Mouse (Mus musculus) heart, embryonic 16.5 days (tissue): ENCODE measurements at regions not wholly inside any gene's neighbourhood (a gene's known extent, or its start where the extent isn't known, plus 50 kb on each side); places are given as distances from the start of the nearest gene placed in this dataset.

Experiments
- ATAC-seq: fragments of 200-750 bp; cut with Nextera tagmentation; replicated peaks from 2 replicates; pipeline ENCODE4 v1.8.0; 2017; ENCODE audit warnings: moderate number of reproducible peaks; ENCODE audit not compliant: insufficient read depth, low FRiP score; ENCODE audit errors: extremely low read depth
- H3K27ac ChIP-seq: fragments of 300-500 bp; sonication (generic); 2 replicates; pipeline ENCODE4 v1.5.1; 2014; ENCODE audit warnings: mild to moderate bottlenecking, low read length, control low read depth, moderate library complexity
- H3K27me3 ChIP-seq: fragments of 300-500 bp; sonication (generic); 2 replicates; pipeline ENCODE4 v1.6.1; 2014; ENCODE audit warnings: low read length, mixed read lengths; ENCODE audit not compliant: control insufficient read depth, insufficient read depth
- H3K36me3 ChIP-seq: fragments of 300-500 bp; sonication (generic); 2 replicates; pipeline ENCODE4 v1.6.1; 2014; ENCODE audit not compliant: control insufficient read depth, insufficient read depth
- H3K4me1 ChIP-seq: fragments of 300-500 bp; sonication (generic); 2 replicates; pipeline ENCODE4 v1.6.1; 2014; ENCODE audit warnings: low read length, mixed read lengths; ENCODE audit not compliant: control insufficient read depth, insufficient read depth
- H3K4me2 ChIP-seq: fragments of 300-500 bp; sonication (generic); 2 replicates; pipeline ENCODE4 v1.6.1; 2014; ENCODE audit warnings: low read depth, mild to moderate bottlenecking, control low read depth, low read length
- H3K4me3 ChIP-seq: fragments of 300-500 bp; sonication (generic); 2 replicates; pipeline ENCODE4 v1.5.1; 2014; ENCODE audit warnings: mild to moderate bottlenecking, control low read depth, low read length
- H3K9ac ChIP-seq: fragments of 300-500 bp; sonication (generic); 2 replicates; pipeline ENCODE4 v1.6.1; 2014; ENCODE audit warnings: low read length, control low read depth
- H3K9me3 ChIP-seq: fragments of 300-500 bp; sonication (generic); replicated peaks from 2 replicates; pipeline ENCODE4 v1.6.1; 2016; ENCODE audit warnings: low read length; ENCODE audit not compliant: control insufficient read depth
- WGBS: fragments of 180-500 bp; shearing (Covaris S2); extraction: QIAGEN DNeasy Blood & Tissue Kit; methylation state at CpG from one replicate; pipeline ENCODE4 v1.1.7; 2014; 5-methylcytosine and 5-hydroxymethylcytosine counted together

DNA sequence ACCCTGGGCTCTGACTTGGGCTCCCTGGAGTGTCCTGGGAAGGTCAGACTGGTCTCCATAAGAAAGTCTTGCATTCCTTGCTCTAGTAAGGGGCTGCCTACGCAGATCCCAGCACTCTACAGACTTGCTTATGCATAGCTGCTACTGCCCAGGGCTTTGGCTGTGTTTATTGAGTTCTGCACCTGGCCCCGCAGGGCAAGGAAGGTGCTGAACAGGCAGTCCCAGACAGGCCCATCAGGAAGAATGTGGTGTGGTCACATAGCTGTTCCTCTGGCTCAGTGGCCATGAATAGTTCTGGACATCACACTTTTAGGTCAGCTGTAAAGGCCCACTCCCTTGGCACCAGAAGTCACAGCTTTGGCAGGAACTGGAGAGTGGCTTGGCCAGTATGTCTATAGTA, 70.6 kb downstream of the Cryaa start:
- ATAC-seq = no peak
- 0 out of 2 replicates have a peak overlapping the region, but pooled peaks have one; percentile 35 for H3K9ac ChIP-seq
- H3K27me3 ChIP-seq = no peaks in the 10 kb centered on the region
- WGBS = 74% methylated on average over 2 of the region's 2 CpGs
- peak overlapping the region; percentile 98 for H3K27ac ChIP-seq
- no peaks in the 10 kb centered on the region for H3K9me3 ChIP-seq
- no peaks in the 10 kb centered on the region for H3K36me3 ChIP-seq
- H3K4me3 ChIP-seq = no peak overlapping the region
- H3K4me1 ChIP-seq = peaks cover 30% of the 10 kb centered on the region
- no peak overlapping the region for H3K4me2 ChIP-seq

DNA sequence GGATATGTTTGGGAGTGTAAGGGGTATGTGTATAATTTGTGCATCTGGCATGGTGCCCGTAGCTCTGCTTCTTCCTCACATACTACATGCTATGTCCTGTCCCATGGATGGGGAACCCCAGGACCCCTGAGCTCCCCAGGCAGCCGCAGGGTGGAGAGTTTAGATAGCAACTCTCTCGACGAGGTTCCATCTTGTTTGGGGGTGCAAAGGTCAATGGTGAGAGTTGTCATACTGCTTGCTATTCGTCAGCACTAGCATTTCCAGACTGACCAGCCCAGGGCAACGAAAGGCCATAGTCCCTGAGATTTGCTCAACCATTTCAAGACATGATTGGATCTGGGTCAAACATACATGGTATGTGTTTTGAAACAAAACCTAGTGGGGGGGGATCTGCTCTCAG, 71.4 kb downstream of the Cryaa start:
- H3K27me3 ChIP-seq = no peaks in the 10 kb centered on the region
- no peak overlapping the region for H3K27ac ChIP-seq
- H3K4me3 ChIP-seq = no peak overlapping the region
- 74% methylated on average over 6 of the region's 6 CpGs for WGBS
- no peak overlapping the region for H3K4me2 ChIP-seq
- peaks cover 30% of the 10 kb centered on the region for H3K4me1 ChIP-seq
- H3K9me3 ChIP-seq = no peaks in the 10 kb centered on the region
- H3K36me3 ChIP-seq = no peaks in the 10 kb centered on the region
- ATAC-seq = no peak
- no peak overlapping the region for H3K9ac ChIP-seq

DNA sequence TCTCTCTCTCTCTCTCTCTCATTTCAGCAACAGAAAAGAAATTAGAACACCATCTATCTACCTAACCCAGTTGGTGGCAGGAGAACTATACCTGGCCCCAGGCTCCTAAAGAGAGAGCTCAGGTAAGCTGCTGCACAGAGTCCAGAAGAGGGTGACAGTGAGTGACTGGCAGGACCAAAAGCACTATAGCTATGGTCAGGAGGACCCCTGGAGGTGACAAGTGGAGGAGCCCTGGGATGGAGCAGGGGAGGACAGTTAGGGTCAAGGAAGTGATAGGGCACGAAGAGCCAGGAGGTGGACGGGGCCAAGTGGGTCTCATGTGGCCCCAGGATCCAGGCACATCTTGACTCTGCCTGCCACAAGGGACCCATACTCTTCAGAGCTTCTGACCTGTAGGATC, 73.7 kb downstream of the Cryaa start:
- no peaks in the 10 kb centered on the region for H3K27me3 ChIP-seq
- no peaks in the 10 kb centered on the region for H3K9me3 ChIP-seq
- no peak overlapping the region for H3K4me2 ChIP-seq
- no peak overlapping the region for H3K9ac ChIP-seq
- H3K36me3 ChIP-seq = no peaks in the 10 kb centered on the region
- 64% methylated on average over 2 of the region's 2 CpGs for WGBS
- no peak overlapping the region for H3K4me3 ChIP-seq
- no peak overlapping the region for H3K27ac ChIP-seq
- no peak for ATAC-seq
- peaks cover 24% of the 10 kb centered on the region for H3K4me1 ChIP-seq

DNA sequence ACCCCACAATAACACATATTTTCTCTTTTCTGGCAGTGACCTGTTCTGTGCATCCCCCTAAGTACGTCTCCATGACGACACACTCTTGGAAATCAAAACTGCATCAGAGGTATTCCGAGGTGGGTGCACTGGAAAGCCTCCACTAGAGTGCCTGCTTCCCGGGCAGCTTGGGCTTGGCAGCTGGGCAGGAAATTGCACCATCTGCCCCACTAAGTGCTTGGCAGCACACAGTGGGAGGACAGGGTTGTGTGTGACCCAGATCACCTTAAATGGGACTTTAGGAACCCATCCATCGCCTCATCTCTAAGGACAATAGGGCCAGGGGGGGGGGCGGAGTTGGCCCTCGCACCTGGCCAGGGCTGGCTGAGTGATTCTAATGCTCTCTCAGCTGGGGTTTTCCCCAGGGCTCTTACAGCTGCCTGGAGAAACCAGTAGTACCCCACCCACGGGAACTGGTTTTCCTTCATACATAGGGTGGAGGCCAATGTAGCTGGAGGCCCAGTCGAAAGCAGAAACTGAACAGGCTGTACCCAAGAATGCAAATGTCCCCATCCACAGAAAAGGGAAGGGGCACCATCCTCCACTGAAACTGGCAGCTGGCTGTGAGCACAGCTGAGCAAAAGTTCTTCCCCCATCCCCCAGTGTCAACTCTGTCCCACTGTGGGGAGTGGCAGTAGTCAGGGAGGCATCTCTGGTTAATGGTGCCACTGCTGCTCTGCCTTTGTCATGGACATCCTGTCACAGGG, 75.7 kb downstream of the Cryaa start:
- H3K4me1 ChIP-seq = peaks cover 3% of the 10 kb centered on the region; the same call in 1 of the 2 replicates
- no peaks in the 10 kb centered on the region for H3K27me3 ChIP-seq
- ATAC-seq = no peak
- H3K27ac ChIP-seq = no peak overlapping the region
- no peak overlapping the region for H3K4me2 ChIP-seq
- H3K4me3 ChIP-seq = no peak overlapping the region
- no peaks in the 10 kb centered on the region for H3K36me3 ChIP-seq
- 72% methylated on average over 9 of the region's 9 CpGs for WGBS
- H3K9me3 ChIP-seq = no peaks in the 10 kb centered on the region
- no peak overlapping the region for H3K9ac ChIP-seq

DNA sequence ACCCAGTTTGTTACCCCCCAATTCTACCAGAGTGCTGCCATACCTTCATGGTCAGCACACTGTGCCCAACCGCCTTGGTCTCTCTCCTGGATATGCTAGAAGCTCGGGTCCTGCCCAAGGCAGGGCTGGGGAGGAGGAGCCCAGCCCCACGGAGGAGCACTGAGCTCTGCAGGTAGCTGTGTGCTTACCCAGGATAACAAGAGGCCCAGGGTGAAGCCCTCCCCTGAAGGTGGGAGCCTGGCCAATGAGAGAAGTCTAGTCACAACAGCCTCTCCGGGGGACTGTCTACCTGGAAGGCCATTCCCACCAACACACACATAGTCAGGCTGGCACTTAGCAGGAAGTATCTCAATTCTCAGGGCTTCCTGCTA, 76.2 kb downstream of the Cryaa start:
- 58% methylated on average over 4 of the region's 4 CpGs for WGBS
- no peaks in the 10 kb centered on the region for H3K4me1 ChIP-seq
- no peaks in the 10 kb centered on the region for H3K27me3 ChIP-seq
- ATAC-seq = no peak
- H3K9me3 ChIP-seq = no peaks in the 10 kb centered on the region
- H3K4me2 ChIP-seq = no peak overlapping the region
- no peak overlapping the region for H3K27ac ChIP-seq
- no peak overlapping the region for H3K4me3 ChIP-seq
- H3K36me3 ChIP-seq = no peaks in the 10 kb centered on the region
- H3K9ac ChIP-seq = no peak overlapping the region

DNA sequence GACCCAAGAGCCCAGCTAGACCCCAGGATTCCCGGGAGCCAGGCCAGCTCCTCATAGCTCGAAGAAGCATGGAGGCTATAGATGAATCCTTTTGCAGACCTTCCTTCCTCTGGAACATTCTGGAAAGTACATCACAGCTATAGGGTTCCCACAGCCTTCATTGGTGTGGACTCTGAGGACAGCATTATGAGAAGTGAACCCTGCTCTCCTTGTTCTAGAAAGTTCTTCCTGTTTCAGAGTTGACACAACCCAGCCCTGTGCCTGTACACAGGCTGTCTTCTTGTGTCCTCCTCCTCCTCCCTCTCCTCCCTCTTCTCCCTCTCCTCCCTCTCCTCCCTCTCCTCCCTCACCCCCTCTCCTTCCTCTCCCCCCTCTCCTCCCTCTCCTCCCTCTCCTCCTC, 82.9 kb downstream of the Cryaa start:
- H3K9ac ChIP-seq = no peak overlapping the region
- no peak overlapping the region for H3K4me2 ChIP-seq
- H3K27ac ChIP-seq = no peak overlapping the region
- no peaks in the 10 kb centered on the region; the same call in 1 of the 2 replicates for H3K9me3 ChIP-seq
- H3K27me3 ChIP-seq = no peaks in the 10 kb centered on the region
- H3K4me1 ChIP-seq = no peaks in the 10 kb centered on the region
- no peak for ATAC-seq
- 88% methylated on average over 2 of the region's 2 CpGs for WGBS
- H3K36me3 ChIP-seq = no peaks in the 10 kb centered on the region
- no peak overlapping the region for H3K4me3 ChIP-seq

DNA sequence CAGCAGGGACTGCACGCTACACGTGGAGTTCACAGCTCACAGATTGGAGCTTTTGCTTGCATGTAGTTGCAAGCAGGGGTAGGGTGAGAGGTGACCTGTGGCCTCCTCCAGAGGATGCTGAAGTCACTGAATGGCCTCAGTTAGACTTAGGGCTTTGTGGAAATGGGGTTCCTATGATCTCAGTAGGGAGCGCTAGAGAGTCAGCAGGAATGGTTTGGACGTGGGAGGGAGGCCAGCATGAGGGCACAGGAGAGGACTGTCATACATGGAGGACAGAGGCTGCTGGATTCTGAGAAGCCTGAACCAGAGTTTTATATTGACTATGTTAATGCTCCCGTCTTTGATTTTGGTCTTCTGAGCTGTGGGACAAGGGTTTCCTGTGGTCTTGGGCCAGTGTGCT, 85.5 kb downstream of the Cryaa start:
- Histone ChIP-seq H3K4me3 (no peak overlapping the region), H3K4me2 (no peak overlapping the region), H3K9ac (no peak overlapping the region), H3K36me3 (no peaks in the 10 kb centered on the region), H3K27ac (no peak overlapping the region), H3K4me1 (peaks cover 18% of the 10 kb centered on the region), H3K9me3 (no peaks in the 10 kb centered on the region; the same call in 1 of the 2 replicates), H3K27me3 (no peaks in the 10 kb centered on the region)
- ATAC-seq = no peak
- 58% methylated on average over 5 of the region's 5 CpGs for WGBS

DNA sequence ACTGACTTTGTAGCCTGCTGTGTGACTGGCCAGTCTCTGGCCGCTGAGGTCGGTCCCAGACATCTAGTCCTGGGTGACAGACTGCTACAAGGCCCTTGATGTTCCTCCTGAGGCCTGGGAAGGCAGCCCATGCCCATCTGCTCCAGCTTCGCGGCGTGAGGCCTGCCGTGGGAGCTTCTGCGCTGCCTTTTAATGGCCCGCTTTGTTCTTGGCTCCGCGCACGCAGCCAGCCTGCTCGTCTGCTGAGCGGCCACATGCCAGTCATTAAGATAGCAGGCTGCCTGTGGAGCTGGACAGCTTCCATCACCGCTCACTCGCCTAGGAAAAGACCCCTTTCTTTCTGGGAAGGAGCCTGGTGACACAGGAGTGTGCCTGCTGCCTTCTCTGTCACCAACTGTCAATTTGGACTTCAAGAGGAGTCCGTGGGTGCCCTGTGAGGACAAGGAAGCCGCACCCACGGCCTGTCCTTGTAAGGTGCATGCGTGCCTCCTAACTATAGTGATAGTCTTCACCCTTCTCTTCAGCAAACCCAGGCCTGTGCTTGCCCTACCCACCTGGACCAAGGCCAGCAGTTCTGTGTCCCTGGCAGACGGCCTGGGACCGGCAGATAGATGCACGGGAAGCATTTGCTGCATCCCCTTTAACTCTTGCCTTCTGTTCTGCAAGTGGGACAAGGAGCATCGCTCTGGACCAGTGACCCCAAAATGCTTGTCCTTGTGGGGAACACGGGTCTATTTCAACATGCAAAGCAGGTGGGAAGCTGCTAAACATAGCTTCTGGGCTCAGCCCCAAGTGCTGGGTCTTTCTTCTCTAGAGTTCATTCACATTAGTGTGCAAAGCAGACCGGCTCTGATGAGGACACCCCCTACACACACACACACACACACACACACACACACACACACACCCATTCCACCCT, 88.6 kb downstream of the Sik1 start:
- ATAC-seq = peak; percentile 88
- peak overlapping the region; percentile 52 for H3K4me2 ChIP-seq
- peaks cover 19% of the 10 kb centered on the region for H3K4me1 ChIP-seq
- peak overlapping the region; percentile 93 for H3K27ac ChIP-seq
- WGBS = 14% methylated on average over 25 of the region's 25 CpGs
- H3K9ac ChIP-seq = peak overlapping the region; percentile 58
- no peaks in the 10 kb centered on the region for H3K27me3 ChIP-seq
- H3K4me3 ChIP-seq = 0 out of 2 replicates have a peak overlapping the region, but pooled peaks have one; percentile 9
- H3K9me3 ChIP-seq = peaks cover 7% of the 10 kb centered on the region
- H3K36me3 ChIP-seq = no peaks in the 10 kb centered on the region

DNA sequence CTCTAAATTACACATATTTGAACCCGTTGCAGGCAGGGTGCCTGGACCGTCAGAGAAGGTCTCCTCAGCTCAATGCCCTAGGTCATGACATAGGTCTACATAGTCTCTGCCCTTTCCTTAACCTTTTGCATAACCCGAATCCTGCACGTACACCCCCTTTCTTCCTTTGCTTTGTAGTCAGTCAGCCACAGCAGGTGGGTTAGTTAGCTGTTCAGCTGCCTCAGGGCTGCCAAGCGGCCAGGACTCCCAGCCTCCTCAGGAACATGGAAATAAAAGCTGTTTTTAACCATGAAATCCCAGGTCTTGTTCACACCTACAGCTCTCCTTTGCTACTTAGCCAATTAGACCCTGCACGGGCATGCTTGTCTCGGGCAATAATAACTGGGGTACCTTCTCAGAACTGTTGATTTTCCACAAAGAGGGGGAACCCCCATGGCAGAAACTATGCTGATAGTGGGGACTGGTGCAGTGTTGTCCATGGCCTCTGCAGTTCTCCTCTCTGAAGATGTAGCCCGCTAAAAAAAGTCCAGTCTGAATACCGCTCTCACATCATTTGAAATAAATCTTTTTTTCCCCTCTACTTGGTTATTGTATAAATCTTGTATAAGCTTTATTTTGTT, 83.3 kb downstream of the Sik1 start:
- WGBS = 72% methylated on average over 9 of the region's 9 CpGs
- no peak for ATAC-seq
- peaks cover 14% of the 10 kb centered on the region for H3K4me1 ChIP-seq
- H3K4me2 ChIP-seq = no peak overlapping the region
- H3K4me3 ChIP-seq = no peak overlapping the region
- H3K36me3 ChIP-seq = no peaks in the 10 kb centered on the region
- peaks cover 7% of the 10 kb centered on the region for H3K9me3 ChIP-seq
- H3K27ac ChIP-seq = no peak overlapping the region
- H3K27me3 ChIP-seq = no peaks in the 10 kb centered on the region
- no peak overlapping the region for H3K9ac ChIP-seq
